Mouse (Mus musculus) embryonic fibroblast, embryonic 13.5 days (primary cell): ENCODE results near the gene Cyb5r1.

ENCODE experiments used
- CTCF ChIP-seq: IDR thresholded peaks from 2 replicates; pipeline ENCODE4 v1.5.1; 2011; ENCODE audit warnings: mild to moderate bottlenecking, control low read depth, low read length, moderate library complexity, borderline replicate concordance; ENCODE audit not compliant: insufficient read depth
- POLR2A ChIP-seq: IDR thresholded peaks from 2 replicates; pipeline ENCODE4 v1.6.1; 2011; ENCODE audit warnings: low read depth, mild to moderate bottlenecking, control low read depth, low read length, moderate library complexity

DNA sequence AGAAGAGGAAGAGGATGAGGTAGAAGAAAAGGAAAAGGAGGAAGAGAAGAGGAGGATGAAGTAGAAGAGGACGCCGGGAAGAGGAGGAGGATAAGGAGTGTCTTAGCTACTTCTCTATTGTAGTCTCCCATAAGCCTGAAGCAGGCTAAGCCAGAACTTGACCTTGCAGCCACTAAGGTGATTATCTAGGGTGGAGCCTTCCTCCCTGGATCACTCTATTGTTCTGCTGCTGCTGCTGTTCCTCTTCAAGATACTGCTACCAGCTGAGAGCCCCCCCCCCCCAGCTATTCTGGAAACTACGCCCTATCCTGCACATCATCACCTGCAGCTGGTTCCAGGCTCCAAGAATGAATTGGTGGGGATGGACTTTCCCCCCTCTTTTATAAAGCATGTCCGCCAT lies 20.8 kb upstream of the Cyb5r1 start:
- no peak for TF ChIP-seq POLR2A
- no peak for TF ChIP-seq CTCF
